Mouse (Mus musculus): ENCODE measurements around the gene Ubxn10. TPM values are rescaled to one million over a fixed set of nuclear protein-coding genes. Genes with fewer than 3 reads are reported as not detected.

The Ubxn10 gene
- polyA plus RNA-seq, 1 experiment from 2014 or later: 0.78 TPM

DNA sequence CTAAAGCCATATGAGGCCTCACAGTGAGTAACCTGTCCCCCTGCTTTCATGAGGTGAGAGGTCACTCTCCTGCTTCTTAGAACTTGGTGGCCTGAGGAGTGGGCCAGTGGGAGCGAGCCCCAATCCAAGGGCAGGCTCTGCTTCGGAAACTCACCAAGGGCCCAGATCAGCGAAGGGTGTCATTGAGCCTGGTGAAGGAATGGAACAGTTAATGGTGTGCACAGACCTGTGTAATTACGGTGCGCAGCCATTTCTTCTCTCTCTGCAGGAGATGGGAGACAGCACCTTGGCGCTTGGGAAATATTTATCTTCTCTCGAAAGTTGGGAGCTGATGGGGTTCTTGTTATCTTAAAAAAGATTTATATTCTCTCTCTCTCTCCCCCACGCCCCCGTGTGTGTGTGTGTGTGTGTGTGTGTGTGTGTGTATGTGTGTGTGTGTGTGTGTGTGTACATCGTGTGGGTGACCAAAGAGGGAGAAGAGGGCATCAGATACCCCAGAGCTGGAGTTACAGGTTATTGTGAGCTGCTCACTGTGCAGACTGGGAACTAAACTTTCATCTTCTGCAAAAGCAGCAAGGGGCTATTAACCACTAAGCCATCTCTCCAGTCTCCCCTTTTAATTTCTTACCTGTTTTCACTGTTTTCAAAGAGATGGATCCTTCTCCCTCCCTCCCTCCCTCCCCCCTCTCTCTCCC is 39.7 kb downstream of the Ubxn10 start:
- 33% methylated on average over 8 of the region's 10 CpGs for WGBS
- Histone ChIP-seq H3K4me2 (replicated peaks) (no peak overlapping the region), H3K4me1 (no peaks in the 10 kb centered on the region), H3K9ac (no peak overlapping the region), H3K9me3 (no peaks in the 10 kb centered on the region), H3K4me3 (no peak overlapping the region), H3K27me3 (peaks cover 25% of the 10 kb centered on the region), H3K27ac (no peak overlapping the region), H3K36me3 (no peaks in the 10 kb centered on the region)
- ATAC-seq (ENCODE audit: insufficient number of reproducible peaks, insufficient read depth, low FRiP score, low TSS enrichment): no peak

DNA sequence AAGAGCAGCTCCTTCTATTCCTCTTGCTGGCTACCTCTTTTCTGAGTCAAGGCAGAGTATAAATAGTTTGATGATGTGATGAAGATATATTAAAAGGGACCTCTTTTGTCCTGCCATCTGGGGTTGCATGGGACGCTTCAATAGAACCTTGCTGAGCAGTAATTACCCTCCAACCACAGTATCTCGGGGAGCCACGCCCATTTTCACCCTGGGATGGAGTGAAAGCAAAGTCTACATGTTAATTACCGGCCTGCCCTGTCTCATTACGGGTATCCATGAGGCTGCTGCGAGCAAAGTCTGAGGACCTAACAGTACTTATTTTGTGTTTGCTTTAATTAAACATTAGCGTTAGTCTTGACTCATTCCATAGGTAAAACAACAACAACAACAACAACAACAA is 40.2 kb downstream of the Ubxn10 start:
- H3K4me3 ChIP-seq: no peak overlapping the region
- H3K4me2 ChIP-seq (replicated peaks): no peak overlapping the region
- peaks cover 31% of the 10 kb centered on the region for H3K27me3 ChIP-seq
- H3K36me3 ChIP-seq: no peaks in the 10 kb centered on the region
- no peaks in the 10 kb centered on the region for H3K9me3 ChIP-seq
- no peak overlapping the region for H3K9ac ChIP-seq
- WGBS: 19% methylated on average over 7 of the region's 7 CpGs
- H3K4me1 ChIP-seq: no peaks in the 10 kb centered on the region
- no peak overlapping the region for H3K27ac ChIP-seq
- no peak for ATAC-seq (ENCODE audit: insufficient number of reproducible peaks, insufficient read depth, low FRiP score, low TSS enrichment)

DNA sequence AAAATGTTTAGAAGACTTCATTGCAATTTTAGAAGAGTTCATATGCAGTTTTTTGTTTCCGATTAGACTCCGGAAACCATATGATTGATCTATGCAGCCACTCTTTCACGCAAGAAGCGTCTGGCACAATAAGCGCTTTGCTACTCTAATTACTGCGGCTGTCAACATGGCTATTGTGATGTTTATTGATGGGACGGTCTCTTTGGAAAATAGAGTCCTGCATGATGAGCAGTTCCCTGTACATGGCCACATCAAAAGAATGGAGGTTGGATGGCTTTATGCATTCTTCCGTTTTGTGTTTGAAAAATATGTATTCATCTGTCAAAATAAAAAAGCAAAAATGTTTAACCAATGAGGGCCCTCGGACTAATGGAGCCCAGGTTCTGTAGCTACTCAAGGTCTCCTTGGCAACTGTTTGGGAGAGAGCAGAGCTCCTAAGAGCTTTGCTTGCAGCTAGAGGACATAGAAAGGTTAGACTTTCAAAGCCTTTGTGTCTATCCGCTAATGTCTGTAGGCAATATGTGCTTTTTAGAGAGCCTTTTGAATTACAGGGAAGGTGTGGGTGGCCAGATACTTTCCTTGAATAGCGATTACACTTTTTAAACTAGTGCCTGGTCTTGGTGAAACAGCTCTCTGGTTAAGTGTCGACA is 43.8 kb downstream of the Ubxn10 start:
- Histone ChIP-seq H3K27ac (no peak overlapping the region), H3K36me3 (no peaks in the 10 kb centered on the region), H3K27me3 (peaks cover 59% of the 10 kb centered on the region), H3K9ac (no peak overlapping the region), H3K4me3 (no peak overlapping the region), H3K4me1 (no peaks in the 10 kb centered on the region), H3K9me3 (no peaks in the 10 kb centered on the region), H3K4me2 (replicated peaks) (no peak overlapping the region)
- no peak for ATAC-seq (ENCODE audit: insufficient number of reproducible peaks, insufficient read depth, low FRiP score, low TSS enrichment)
- 57% methylated on average over 12 of the region's 12 CpGs for WGBS

DNA sequence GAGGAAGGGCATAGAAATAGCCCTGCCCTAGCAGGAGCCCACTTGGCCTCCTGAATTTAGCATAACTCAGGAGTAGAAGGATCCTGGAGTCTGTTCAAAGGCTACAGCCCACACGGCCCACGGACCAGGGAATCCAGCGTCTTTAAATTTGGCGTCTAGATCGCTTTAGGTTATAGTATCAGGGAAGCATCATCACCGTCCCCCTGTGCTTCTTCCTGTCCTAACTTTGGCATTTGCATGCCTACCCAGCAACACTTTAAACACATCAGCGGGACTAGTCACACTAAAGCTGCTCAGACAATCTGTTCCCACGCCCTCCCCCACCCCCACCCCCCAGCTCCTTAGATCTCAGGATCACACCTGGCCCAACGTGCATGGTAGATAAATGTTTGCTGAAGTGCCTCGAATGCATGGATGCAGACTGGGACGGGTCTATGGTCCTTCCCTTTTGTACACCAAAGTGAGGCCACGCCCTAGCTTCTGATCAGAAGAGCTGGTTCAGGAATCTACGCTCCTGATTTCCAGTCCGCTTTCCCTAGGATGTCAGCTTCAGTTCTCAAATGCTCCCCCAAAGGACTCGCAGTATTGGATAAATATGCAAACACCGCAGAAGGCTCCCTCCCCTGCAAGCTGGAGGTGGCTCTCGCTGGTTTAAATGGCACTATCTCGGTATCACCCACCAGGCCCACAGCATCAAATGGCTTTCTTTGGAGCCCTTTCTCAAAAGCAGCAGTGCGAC is 45.4 kb downstream of the Ubxn10 start:
- H3K4me1 ChIP-seq: no peaks in the 10 kb centered on the region
- WGBS: 12% methylated on average over 19 of the region's 19 CpGs
- ATAC-seq (ENCODE audit: insufficient number of reproducible peaks, insufficient read depth, low FRiP score, low TSS enrichment): no peak

DNA sequence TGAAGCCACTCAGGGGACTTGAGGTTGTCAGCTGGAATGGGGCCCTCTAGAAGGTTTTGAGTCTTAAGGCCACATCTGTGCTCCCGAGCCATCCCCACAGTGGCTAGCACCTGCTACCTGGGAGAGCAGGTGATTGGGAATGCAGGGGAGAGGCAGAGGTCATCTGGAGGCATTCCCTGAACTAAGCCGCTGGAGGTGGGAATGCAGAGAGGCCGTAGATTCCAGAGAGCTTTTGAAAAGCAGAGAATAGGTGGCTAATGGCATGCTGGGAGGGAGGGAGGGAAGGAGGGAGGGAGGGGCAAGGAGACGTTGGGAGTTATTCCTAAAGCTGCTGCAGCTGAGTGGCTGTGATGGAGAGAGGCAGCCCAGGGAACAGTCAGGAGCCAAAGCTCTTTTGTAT is 46.4 kb downstream of the Ubxn10 start:
- peaks cover 44% of the 10 kb centered on the region for H3K27me3 ChIP-seq
- no peaks in the 10 kb centered on the region for H3K4me1 ChIP-seq
- no peak overlapping the region for H3K4me3 ChIP-seq
- 4% methylated on average over 4 of the region's 4 CpGs for WGBS
- H3K27ac ChIP-seq: no peak overlapping the region
- H3K9me3 ChIP-seq: no peaks in the 10 kb centered on the region
- no peaks in the 10 kb centered on the region for H3K36me3 ChIP-seq
- no peak for ATAC-seq (ENCODE audit: insufficient number of reproducible peaks, insufficient read depth, low FRiP score, low TSS enrichment)
- H3K9ac ChIP-seq: no peak overlapping the region
- no peak overlapping the region for H3K4me2 ChIP-seq (replicated peaks)

More for the DNA sequence above, 45.4 kb downstream of the Ubxn10 start:
- H3K9me3 ChIP-seq: no peaks in the 10 kb centered on the region
- no peak overlapping the region for H3K27ac ChIP-seq
- H3K36me3 ChIP-seq: no peaks in the 10 kb centered on the region
- H3K9ac ChIP-seq: no peak overlapping the region
- no peak overlapping the region for H3K4me2 ChIP-seq (replicated peaks)
- H3K4me3 ChIP-seq: no peak overlapping the region
- H3K27me3 ChIP-seq: peaks cover 52% of the 10 kb centered on the region

DNA sequence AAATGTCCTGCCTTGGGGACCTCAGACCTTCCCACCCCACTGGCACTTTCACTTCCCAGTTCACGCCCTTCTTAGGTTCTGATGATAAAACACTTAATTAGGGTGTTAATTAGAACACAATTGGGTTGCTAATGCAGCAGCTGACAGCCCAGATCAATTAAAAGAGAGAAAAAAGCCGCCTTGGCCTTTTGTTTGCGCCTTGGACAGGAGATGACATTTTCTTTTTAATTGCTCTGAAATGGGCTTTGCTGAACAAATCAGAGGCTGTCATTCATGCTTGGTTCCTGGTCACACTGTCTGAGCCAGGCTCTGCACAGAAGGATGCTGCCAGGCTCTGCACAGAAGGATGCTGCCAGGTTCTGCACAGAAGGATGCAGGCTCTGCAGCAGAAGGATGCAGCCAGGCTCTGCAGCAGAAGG is 47.9 kb downstream of the Ubxn10 start:
- WGBS: 26% methylated on average over 3 of the region's 3 CpGs
- no peak overlapping the region for H3K27ac ChIP-seq

DNA sequence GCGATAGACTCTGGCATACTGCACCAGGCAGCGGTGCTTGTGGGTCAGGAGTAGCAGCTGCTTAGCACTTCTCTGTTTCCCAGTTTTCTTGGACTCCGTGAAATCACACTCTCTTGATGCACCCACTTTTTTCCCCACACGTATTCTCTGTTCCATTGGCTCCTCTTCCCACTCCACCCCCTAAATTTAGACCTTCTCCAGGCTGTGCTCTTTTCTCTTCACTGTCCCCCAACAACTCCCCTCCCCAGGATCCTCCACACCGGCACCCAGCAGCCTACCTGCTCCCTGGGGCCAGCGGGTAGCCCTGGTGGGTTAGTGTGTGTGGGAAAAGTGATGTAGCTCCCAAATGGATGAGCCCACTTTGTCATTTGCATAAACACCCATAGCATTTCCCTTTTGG is 51.2 kb downstream of the Ubxn10 start:
- WGBS: 82% methylated on average over 6 of the region's 6 CpGs
- no peak for ATAC-seq (ENCODE audit: insufficient number of reproducible peaks, insufficient read depth, low FRiP score, low TSS enrichment)
- Histone ChIP-seq H3K4me2 (replicated peaks) (no peak overlapping the region), H3K9ac (no peak overlapping the region), H3K36me3 (no peaks in the 10 kb centered on the region), H3K27ac (no peak overlapping the region), H3K9me3 (no peaks in the 10 kb centered on the region), H3K4me1 (no peaks in the 10 kb centered on the region), H3K4me3 (no peak overlapping the region), H3K27me3 (peaks cover 19% of the 10 kb centered on the region)

More for the DNA sequence above, 47.9 kb downstream of the Ubxn10 start:
- no peak for ATAC-seq (ENCODE audit: insufficient number of reproducible peaks, insufficient read depth, low FRiP score, low TSS enrichment)
- H3K27me3 ChIP-seq: peaks cover 44% of the 10 kb centered on the region
- H3K4me3 ChIP-seq: no peak overlapping the region
- H3K9me3 ChIP-seq: no peaks in the 10 kb centered on the region
- no peaks in the 10 kb centered on the region for H3K4me1 ChIP-seq
- H3K36me3 ChIP-seq: no peaks in the 10 kb centered on the region
- no peak overlapping the region for H3K9ac ChIP-seq
- H3K4me2 ChIP-seq (replicated peaks): no peak overlapping the region

DNA sequence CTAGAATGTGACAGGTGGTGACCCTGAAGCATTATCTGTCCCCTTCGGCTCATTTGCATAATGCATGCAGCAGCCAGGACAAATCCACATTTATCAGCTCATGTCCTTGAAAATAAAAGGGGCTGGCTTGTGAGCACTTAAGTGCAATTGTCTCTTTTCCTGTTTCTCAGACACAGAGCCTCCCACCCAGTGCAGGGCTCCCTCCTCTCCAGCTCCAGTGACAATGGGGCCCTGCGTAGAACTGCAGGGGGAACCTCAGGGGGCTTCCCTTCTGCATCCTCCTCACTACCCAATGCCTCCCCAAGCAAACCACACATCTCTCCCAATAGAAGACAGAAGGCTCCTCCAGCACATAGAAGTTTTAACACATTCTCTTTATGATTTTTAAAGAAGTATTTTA is 54.2 kb downstream of the Ubxn10 start:
- Histone ChIP-seq H3K4me2 (replicated peaks) (no peak overlapping the region), H3K27ac (no peak overlapping the region), H3K36me3 (no peaks in the 10 kb centered on the region), H3K27me3 (no peaks in the 10 kb centered on the region), H3K4me3 (no peak overlapping the region), H3K9me3 (no peaks in the 10 kb centered on the region), H3K4me1 (no peaks in the 10 kb centered on the region), H3K9ac (no peak overlapping the region)
- ATAC-seq (ENCODE audit: insufficient number of reproducible peaks, insufficient read depth, low FRiP score, low TSS enrichment): no peak
- 57% methylated on average over 2 of the region's 2 CpGs for WGBS

DNA sequence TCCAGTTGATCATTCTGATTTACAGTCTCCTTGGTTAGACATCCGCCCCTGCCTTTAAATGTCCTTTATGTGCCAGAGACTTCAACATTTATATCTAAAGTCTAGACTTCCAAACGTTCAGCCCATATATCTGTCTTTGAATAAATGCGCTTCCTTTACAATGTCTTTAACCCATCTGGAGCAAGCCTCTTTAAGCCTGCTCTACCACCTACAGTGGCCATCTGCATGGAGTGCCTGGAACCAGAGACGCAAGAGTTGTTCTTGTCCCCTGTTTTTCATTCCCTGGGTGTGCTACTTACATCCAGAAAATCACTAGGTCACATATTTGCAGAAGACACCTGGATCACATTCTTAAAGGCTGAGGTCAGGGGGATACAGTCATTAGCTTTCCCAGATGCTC is 56.8 kb downstream of the Ubxn10 start:
- H3K27ac ChIP-seq: no peak overlapping the region
- H3K4me1 ChIP-seq: no peaks in the 10 kb centered on the region
- ATAC-seq (ENCODE audit: insufficient number of reproducible peaks, insufficient read depth, low FRiP score, low TSS enrichment): no peak
- 76% methylated on average over 4 of the region's 4 CpGs for WGBS
- H3K4me2 ChIP-seq (replicated peaks): no peak overlapping the region
- no peaks in the 10 kb centered on the region for H3K27me3 ChIP-seq
- H3K36me3 ChIP-seq: no peaks in the 10 kb centered on the region
- no peaks in the 10 kb centered on the region for H3K9me3 ChIP-seq
- no peak overlapping the region for H3K4me3 ChIP-seq
- H3K9ac ChIP-seq: no peak overlapping the region

DNA sequence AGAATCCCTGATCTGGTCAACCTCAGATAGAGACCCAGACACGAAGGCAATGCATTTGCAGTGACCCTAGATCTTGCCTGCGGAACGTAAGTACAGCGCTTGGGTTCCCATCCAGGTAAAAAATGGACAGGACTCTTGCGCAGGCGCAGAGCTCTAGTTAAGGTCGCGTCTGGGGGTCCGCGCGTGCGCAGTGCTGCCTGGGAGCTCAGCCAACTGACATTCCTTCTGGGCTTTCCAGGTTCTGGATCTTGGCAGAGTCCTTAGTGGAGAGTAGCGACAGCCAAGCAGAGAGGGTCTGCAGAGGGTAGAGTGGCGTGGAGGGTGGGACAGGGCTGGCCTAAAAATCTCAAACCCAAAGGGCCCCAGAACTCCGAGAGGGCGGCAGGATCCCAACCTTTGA is 59.4 kb downstream of the Ubxn10 start:
- Histone ChIP-seq H3K36me3 (no peaks in the 10 kb centered on the region), H3K9me3 (no peaks in the 10 kb centered on the region), H3K4me1 (no peaks in the 10 kb centered on the region), H3K4me3 (no peak overlapping the region), H3K27me3 (no peaks in the 10 kb centered on the region), H3K9ac (no peak overlapping the region), H3K27ac (no peak overlapping the region), H3K4me2 (replicated peaks) (no peak overlapping the region)
- ATAC-seq (ENCODE audit: insufficient number of reproducible peaks, insufficient read depth, low FRiP score, low TSS enrichment): no peak
- WGBS: 26% methylated on average over 16 of the region's 16 CpGs

DNA sequence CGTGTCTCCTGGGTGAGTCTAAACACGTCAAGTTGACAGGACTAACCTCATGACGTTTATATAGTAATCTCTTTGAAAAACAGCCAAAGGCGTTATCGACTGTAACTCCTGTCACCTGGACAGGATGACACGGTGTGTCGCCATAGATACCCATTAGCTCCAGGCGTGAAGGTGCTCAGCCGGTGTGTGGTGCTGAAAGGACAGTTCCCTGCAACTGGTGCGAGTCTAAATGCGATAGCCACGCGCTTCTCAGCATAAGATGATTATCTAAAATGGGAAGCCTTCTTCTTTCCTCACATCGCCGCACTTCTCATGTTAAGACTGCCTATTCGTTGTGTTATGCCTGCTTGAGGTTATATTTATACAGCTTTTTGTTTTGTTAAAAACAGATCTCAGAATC is 60.5 kb downstream of the Ubxn10 start:
- Histone ChIP-seq H3K4me3 (no peak overlapping the region), H3K4me1 (no peaks in the 10 kb centered on the region), H3K36me3 (no peaks in the 10 kb centered on the region), H3K27me3 (no peaks in the 10 kb centered on the region), H3K9ac (no peak overlapping the region), H3K27ac (no peak overlapping the region), H3K4me2 (replicated peaks) (no peak overlapping the region), H3K9me3 (no peaks in the 10 kb centered on the region)
- 10% methylated on average over 16 of the region's 16 CpGs for WGBS
- no peak for ATAC-seq (ENCODE audit: insufficient number of reproducible peaks, insufficient read depth, low FRiP score, low TSS enrichment)

DNA sequence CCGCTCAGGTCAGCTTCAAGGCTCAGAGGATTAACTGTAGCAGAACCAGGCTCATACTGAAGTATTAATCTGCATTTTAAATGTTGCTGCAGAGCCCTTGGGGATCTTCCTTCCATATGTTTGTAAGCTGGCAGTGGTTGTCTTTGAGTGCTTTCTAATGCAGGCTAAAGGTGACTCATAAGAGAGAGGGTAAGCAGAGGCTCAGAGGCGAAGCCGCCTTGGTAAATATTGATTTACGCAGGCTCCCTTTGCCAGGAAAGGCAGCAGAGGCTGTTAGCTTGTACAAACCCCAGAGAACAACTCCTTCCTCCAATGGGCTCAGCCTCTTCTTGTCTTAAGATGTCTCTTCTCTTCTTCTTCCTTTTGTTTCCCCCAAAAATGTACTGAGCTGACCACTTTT is 64.8 kb downstream of the Ubxn10 start:
- no peaks in the 10 kb centered on the region for H3K27me3 ChIP-seq
- no peaks in the 10 kb centered on the region for H3K9me3 ChIP-seq
- no peak overlapping the region for H3K4me3 ChIP-seq
- no peaks in the 10 kb centered on the region for H3K4me1 ChIP-seq
- H3K36me3 ChIP-seq: no peaks in the 10 kb centered on the region
- ATAC-seq (ENCODE audit: insufficient number of reproducible peaks, insufficient read depth, low FRiP score, low TSS enrichment): no peak
- H3K4me2 ChIP-seq (replicated peaks): no peak overlapping the region
- H3K9ac ChIP-seq: no peak overlapping the region
- WGBS: 72% methylated on average over 4 of the region's 4 CpGs
- H3K27ac ChIP-seq: no peak overlapping the region

All from embryonic facial prominence, embryonic 12.5 days (tissue).